Mouse (Mus musculus) CH12.LX (cell line): ENCODE measurements around the gene Tmem222. TPM values are rescaled to one million over a fixed set of nuclear protein-coding genes. Genes with fewer than 3 reads are reported as not detected.

Experiments
- DNase-seq: peaks from one replicate; pipeline ENCODE4 v3.0.0-alpha.2; 2013; ENCODE audit errors: extremely low read depth
- H3K27ac ChIP-seq: 2 replicates; pipeline ENCODE4 v1.5.1; 2012; ENCODE audit warnings: low read depth, mild to moderate bottlenecking, control low read depth, moderate library complexity; ENCODE audit not compliant: insufficient read depth
- H3K27me3 ChIP-seq: replicated peaks from 2 replicates; pipeline ENCODE3; 2012; ENCODE audit warnings: inconsistent platforms
- H3K36me3 ChIP-seq, 2 experiments: replicated peaks in 1 of 2; 2 replicates each; pipeline versions ENCODE3 to v1.6.1; 2012; ENCODE audit warnings: inconsistent platforms in 1 of 2, low read length in 1 of 2, mild to moderate bottlenecking in 1 of 2, mixed read lengths in 1 of 2, moderate library complexity in 1 of 2; ENCODE audit not compliant: control insufficient read depth in 1 of 2, insufficient read depth in 1 of 2
- H3K4me1 ChIP-seq, 2 experiments: 2 replicates each; pipeline ENCODE4 v1.6.1; 2012; ENCODE audit warnings: inconsistent platforms in 1 of 2, moderate library complexity in 1 of 2; ENCODE audit not compliant: insufficient read depth in 2 of 2, control insufficient read depth in 1 of 2
- H3K4me2 ChIP-seq: 2 replicates; pipeline ENCODE4 v1.6.1; 2012; ENCODE audit warnings: low read depth, mild to moderate bottlenecking, control low read depth; ENCODE audit not compliant: poor library complexity, insufficient read depth, severe bottlenecking
- H3K4me3 ChIP-seq, 3 experiments: fragments of 150-350 bp in 1 of 3; sonication (generic) in 1 of 3; replicated peaks in 1 of 3; 2 replicates each; pipeline versions ENCODE3 to v1.5.1; 2011 to 2012; ENCODE audit warnings: low read depth in 2 of 3, low read length in 2 of 3, mild to moderate bottlenecking in 2 of 3, moderate library complexity in 2 of 3, control low read depth in 1 of 3, improper control_type of control experiment in 1 of 3, inconsistent platforms in 1 of 3, mixed read lengths in 1 of 3; ENCODE audit not compliant: poor library complexity in 1 of 3
- H3K79me2 ChIP-seq: replicated peaks from 2 replicates; pipeline ENCODE4 v1.6.1; 2012; ENCODE audit warnings: mild to moderate bottlenecking, moderate library complexity; ENCODE audit not compliant: control insufficient read depth, poor library complexity, insufficient read depth, severe bottlenecking; ENCODE audit errors: extremely low read depth
- H3K9ac ChIP-seq: 2 replicates; pipeline ENCODE4 v1.6.1; 2012; ENCODE audit warnings: low read depth, mild to moderate bottlenecking, control low read depth, moderate library complexity; ENCODE audit not compliant: insufficient read depth
- H3K9me3 ChIP-seq: replicated peaks from 2 replicates; pipeline ENCODE3; 2012; ENCODE audit warnings: low read length, inconsistent platforms, mixed read lengths
- CHD2 ChIP-seq: IDR thresholded peaks from 2 replicates; pipeline ENCODE4 v1.6.1; 2011; ENCODE audit warnings: low read length, improper control_type of control experiment
- E2F4 ChIP-seq: IDR thresholded peaks from 2 replicates; pipeline ENCODE4 v1.6.1; 2011; ENCODE audit warnings: low read depth, low read length, improper control_type of control experiment; ENCODE audit not compliant: insufficient replicate concordance
- ELF1 ChIP-seq: IDR thresholded peaks from 2 replicates; pipeline ENCODE4 v1.6.1; 2014; ENCODE audit warnings: low read depth, mild to moderate bottlenecking, inconsistent platforms, low read length, improper control_type of control experiment
- EP300 ChIP-seq: IDR thresholded peaks from 2 replicates; pipeline ENCODE4 v1.6.1; 2011; ENCODE audit warnings: low read length, improper control_type of control experiment
- ETS1 ChIP-seq: conservative IDR thresholded peaks from 2 replicates; pipeline ENCODE4 v1.6.1; 2012; ENCODE audit warnings: low read depth, mild to moderate bottlenecking, inconsistent platforms, low read length, improper control_type of control experiment, moderate library complexity
- GABPA ChIP-seq: IDR thresholded peaks from 2 replicates; pipeline ENCODE4 v1.6.1; 2012; ENCODE audit warnings: low read depth, low read length, improper control_type of control experiment, inconsistent platforms; ENCODE audit not compliant: insufficient replicate concordance
- JUND ChIP-seq: conservative IDR thresholded peaks from 2 replicates; pipeline ENCODE4 v1.6.1; 2011; ENCODE audit warnings: low read depth, low read length, improper control_type of control experiment
- KAT2A ChIP-seq: IDR thresholded peaks from 2 replicates; pipeline ENCODE4 v1.6.1; 2012; ENCODE audit warnings: low read length, improper control_type of control experiment, inconsistent platforms; ENCODE audit not compliant: insufficient replicate concordance
- MAX ChIP-seq: IDR thresholded peaks from 2 replicates; pipeline ENCODE4 v1.6.1; 2011; ENCODE audit warnings: low read length, improper control_type of control experiment
- MAZ ChIP-seq: IDR thresholded peaks from 2 replicates; pipeline ENCODE4 v1.6.1; 2012; ENCODE audit warnings: low read depth, mild to moderate bottlenecking, inconsistent platforms, low read length, improper control_type of control experiment, moderate library complexity
- MEF2A ChIP-seq: IDR thresholded peaks from 2 replicates; pipeline ENCODE4 v1.6.1; 2014; ENCODE audit warnings: low read depth, mild to moderate bottlenecking, inconsistent platforms, low read length, improper control_type of control experiment, borderline replicate concordance
- MYC ChIP-seq: IDR thresholded peaks from 2 replicates; pipeline ENCODE4 v1.6.1; 2011; ENCODE audit warnings: low read depth, mild to moderate bottlenecking, improper control_type of control experiment, low read length
- NELFE ChIP-seq: IDR thresholded peaks from 2 replicates; pipeline ENCODE4 v1.6.1; 2011; ENCODE audit warnings: low read depth, low read length, improper control_type of control experiment
- NRF1 ChIP-seq: IDR thresholded peaks from 2 replicates; pipeline ENCODE4 v1.6.1; 2014; ENCODE audit warnings: low read depth, mild to moderate bottlenecking, inconsistent platforms, low read length, improper control_type of control experiment, moderate library complexity
- PAX5 ChIP-seq: IDR thresholded peaks from 2 replicates; pipeline ENCODE4 v1.6.1; 2012; ENCODE audit warnings: low read length, inconsistent platforms, mixed read lengths
- POLR2AphosphoS2 ChIP-seq: IDR thresholded peaks from 2 replicates; pipeline ENCODE4 v1.6.1; 2011; ENCODE audit warnings: low read depth, low read length, improper control_type of control experiment
- RAD21 ChIP-seq: IDR thresholded peaks from 2 replicates; pipeline ENCODE4 v1.6.1; 2011; ENCODE audit warnings: low read depth, mild to moderate bottlenecking, low read length, improper control_type of control experiment, moderate library complexity
- RCOR1 ChIP-seq: conservative IDR thresholded peaks from 2 replicates; pipeline ENCODE4 v1.6.1; 2012; ENCODE audit warnings: low read depth, mild to moderate bottlenecking, inconsistent platforms, low read length, improper control_type of control experiment
- SIN3A ChIP-seq: IDR thresholded peaks from 2 replicates; pipeline ENCODE4 v1.6.1; 2012; ENCODE audit warnings: low read length, improper control_type of control experiment, inconsistent platforms
- SMC3 ChIP-seq: IDR thresholded peaks from 2 replicates; pipeline ENCODE4 v1.6.1; 2011; ENCODE audit warnings: low read depth, low read length, improper control_type of control experiment
- TBP ChIP-seq: conservative IDR thresholded peaks from 2 replicates; pipeline ENCODE4 v1.6.1; 2011; ENCODE audit warnings: low read depth, low read length, improper control_type of control experiment
- TCF12 ChIP-seq: IDR thresholded peaks from 2 replicates; pipeline ENCODE4 v1.6.1; 2014; ENCODE audit warnings: low read depth, mild to moderate bottlenecking, inconsistent platforms, low read length, improper control_type of control experiment
- UBTF ChIP-seq: IDR thresholded peaks from 2 replicates; pipeline ENCODE4 v1.6.1; 2012; ENCODE audit warnings: low read depth, mild to moderate bottlenecking, inconsistent platforms, low read length, improper control_type of control experiment, moderate library complexity
- USF1 ChIP-seq: IDR thresholded peaks from 2 replicates; pipeline ENCODE4 v1.6.1; 2014; ENCODE audit warnings: low read depth, mild to moderate bottlenecking, inconsistent platforms, low read length, improper control_type of control experiment
- ZMIZ1 ChIP-seq: IDR thresholded peaks from 2 replicates; pipeline ENCODE4 v1.6.1; 2012; ENCODE audit warnings: low read depth, mild to moderate bottlenecking, inconsistent platforms, low read length, improper control_type of control experiment
- dilution Hi-C: fragments of 300-500 bp; cut with MboI; formaldehyde crosslinking; loops from 2 replicates; pipeline ENCODE4 v1.14.3; 2020; ENCODE audit warnings: low sequenced_read_pairs; ENCODE audit not compliant: extremely low pct_unique_long_range_greater_than_20kb, extremely low pct_ligation_motif_present
- in situ Hi-C: fragments of 300-500 bp; cut with MboI; formaldehyde crosslinking; loops from 3 replicates; pipeline ENCODE4 v1.14.3; 2019; ENCODE audit warnings: low sequenced_read_pairs, low pct_ligation_motif_present, low pct_unique_long_range_greater_than_20kb, mixed read lengths
- polyA plus RNA-seq: library from polyadenylated mRNA; unstranded; fragments of >175 nt; gene quantifications from 2 replicates; pipeline ENCODE4 v1.2.1, GENCODE M21; 2012; ENCODE audit warnings: low read depth; ENCODE audit not compliant: insufficient read length
- total RNA-seq, 2 experiments: library from RNA; depleted of rRNA; stranded (reverse); fragments of 300-350 nt in 1 of 2; fragments of >200 nt in 1 of 2; gene quantifications; 2 replicates each; pipeline ENCODE4 v1.2.3; 2012 to 2014

The Tmem222 gene
- total and polyA plus RNA-seq, 3 experiments, result 64.8 to 95.7 (median 73.2) TPM

DNA sequence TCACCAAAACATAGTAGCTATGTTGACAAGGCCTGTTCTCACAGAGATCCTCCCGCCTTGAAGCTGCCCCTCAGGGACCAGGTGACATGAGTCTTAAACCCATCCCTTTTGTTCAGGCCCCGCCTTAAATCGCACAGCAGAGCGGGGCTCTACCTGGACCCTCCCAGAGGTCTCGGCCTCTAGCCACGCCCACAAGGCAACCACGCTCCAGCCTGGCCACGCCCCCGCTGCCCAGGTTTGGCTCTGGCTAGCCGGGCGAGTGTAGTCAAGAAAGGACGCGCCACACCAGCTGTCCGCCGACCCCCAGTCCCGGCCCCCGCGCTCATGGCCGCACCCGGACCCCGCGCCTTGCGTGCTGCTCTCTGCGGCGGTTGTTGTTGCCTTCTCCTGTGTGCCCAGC, 56.9 kb downstream of the Tmem222 start:
- TF ChIP-seq KAT2A (no peak), UBTF (no peak), NRF1 (no peak), TBP (no peak), NELFE (no peak), GABPA (no peak), EP300 (no peak), USF1 (no peak), RAD21 (no peak), ETS1 (no peak), SIN3A (no peak), TCF12 (no peak), MAZ (no peak), E2F4 (no peak), MEF2A (no peak), RCOR1 (no peak), POLR2AphosphoS2 (no peak), JUND (no peak)
- Histone ChIP-seq H3K27me3 (peaks cover 56% of the 10 kb centered on the region), H3K4me2 (no peak overlapping the region), H3K79me2 (no peaks in the 10 kb centered on the region), H3K4me1 (peaks cover 4 to 14% of the 10 kb centered on the region in 2 experiments), H3K4me3 (no peak overlapping the region), H3K27ac (no peak overlapping the region), H3K9me3 (no peaks in the 10 kb centered on the region), H3K36me3 (no peaks in the 10 kb centered on the region), H3K9ac (no peak overlapping the region)
- dilution Hi-C loops, result no loop called here
- in situ Hi-C loops, result no loop called here
- no peak for DNase-seq

- Histone ChIP-seq H3K4me1 (peaks cover 4 to 14% of the 10 kb centered on the region in 2 experiments), H3K27ac (no peak overlapping the region), H3K9me3 (no peaks in the 10 kb centered on the region), H3K4me2 (no peak overlapping the region), H3K79me2 (no peaks in the 10 kb centered on the region), H3K4me3 (no peak overlapping the region), H3K9ac (no peak overlapping the region), H3K36me3 (no peaks in the 10 kb centered on the region), H3K27me3 (peaks cover 56% of the 10 kb centered on the region)
- in situ Hi-C loops (no loop called here), dilution Hi-C loops (no loop called here)
- no peak for DNase-seq
- no peak for TF ChIP-seq MAZ
- no peak for TF ChIP-seq KAT2A
- no peak for TF ChIP-seq SIN3A
- TF ChIP-seq EP300, result no peak
- TF ChIP-seq MEF2A, result no peak
- TF ChIP-seq ZMIZ1, result no peak
- TF ChIP-seq SMC3, result no peak
- no peak for TF ChIP-seq MAX
- no peak for TF ChIP-seq ELF1
- TF ChIP-seq PAX5, result no peak
- TF ChIP-seq CHD2, result no peak
- no peak for TF ChIP-seq MYC
These were observed 58.8 kb downstream of the Tmem222 start for GRCm38 (mm10) chr4:133218745-133219144.
